Comparison of ENCODE assay signal across 8 mouse cellular contexts in the genomic region with DNA sequence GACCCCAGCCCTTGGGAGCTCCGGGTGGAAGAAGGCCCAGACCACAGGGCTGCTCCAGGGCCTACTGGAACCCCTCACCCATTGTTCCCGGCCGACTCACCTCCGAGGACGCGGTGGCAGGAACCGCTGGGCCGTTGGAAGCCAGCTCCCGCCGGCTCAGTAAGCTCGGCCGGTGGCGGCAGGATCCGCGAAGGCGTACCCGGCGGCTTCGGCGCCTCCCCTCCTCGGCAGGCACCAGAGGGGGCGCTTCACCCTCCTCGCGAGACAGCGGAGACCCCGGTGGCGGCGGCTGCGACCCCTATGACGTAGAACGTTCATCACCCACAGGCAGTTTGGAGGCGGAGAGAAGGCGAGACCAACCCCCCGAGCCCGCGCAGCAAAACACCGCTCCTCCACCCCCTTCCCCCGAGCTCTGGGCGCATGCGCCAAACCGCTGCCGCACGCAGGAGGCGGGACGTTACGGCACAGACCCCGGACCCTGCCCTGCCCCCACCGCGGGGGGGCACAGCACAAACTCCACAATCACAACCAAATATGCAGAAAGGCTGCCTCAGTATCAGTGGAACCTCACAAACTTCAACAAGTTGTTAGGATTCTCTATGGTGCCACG. TPM values are rescaled to one million over a fixed set of nuclear protein-coding genes. Genes with fewer than 3 reads are reported as not detected.
DNase-seq lines count a peak whose midpoint lies in the region; ATAC-seq and TF ChIP-seq lines count a peak whose summit lies in the region.

No protein-coding gene starts in this region.

- H3K27me3 ChIP-seq in forebrain, embryonic 15.5 days, result no peaks in the 10 kb centered on the region
- H3K27me3 ChIP-seq in lung, embryonic 14.5 days (ENCODE audit: insufficient read depth, low read length), result no peaks in the 10 kb centered on the region
- H3K27me3 ChIP-seq in thymus, adult 2 months (ENCODE audit: control insufficient read depth, insufficient read depth, low read length), result no peaks in the 10 kb centered on the region

- no peak; the same call in 1 of the 2 replicates for TF ChIP-seq POLR2A in olfactory bulb, adult 2 months (IDR thresholded peaks at IDR 0.05; ENCODE audit: insufficient read depth, low read depth, low read length)
- TF ChIP-seq POLR2A in thymus, adult 2 months (IDR thresholded peaks at IDR 0.05; ENCODE audit: control insufficient read depth, extremely low read depth, insufficient read depth, low read length, poor library complexity), result 0 out of 2 replicates have a peak, but pooled peaks have one; percentile 15

- ATAC-seq in forebrain, embryonic 15.5 days (replicated peaks), result peak; percentile 84
- peak; percentile 79 for ATAC-seq in lung, embryonic 14.5 days (ENCODE audit: insufficient read depth)

- peak overlapping the region; percentile 74 for H3K4me3 ChIP-seq in forebrain, embryonic 15.5 days
- H3K4me3 ChIP-seq in layer of hippocampus, adult 2 months, result peak overlapping the region; percentile 89
- peak overlapping the region; percentile 67 for H3K4me3 ChIP-seq in lung, embryonic 14.5 days (ENCODE audit: low read depth, low read length)
- H3K4me3 ChIP-seq in olfactory bulb, adult 2 months (ENCODE audit: insufficient read depth, low read depth, low read length), result peak overlapping the region; percentile 75
- peak overlapping the region; percentile 94 for H3K4me3 ChIP-seq in thymus, adult 2 months (ENCODE audit: control insufficient read depth, insufficient read depth, low read length)

- DNase-seq in ES-CJ7 (ENCODE audit: low read depth, low spot score), result peak; percentile 96
- DNase-seq in cerebellum, adult 11 months, result peak; percentile 79
- peak; percentile 90 to 93 for DNase-seq in heart, postnatal 36 days
- peak; percentile 93 to 95 for DNase-seq in layer of hippocampus, adult 2 months (ENCODE audit: low spot score in 2 of 2)
- peak; percentile 96 for DNase-seq in lung, embryonic 14.5 days
- DNase-seq in thymus, adult 2 months, result peak; percentile 94

- intact Hi-C loops in heart, postnatal 36 days (cut with DNase I), result loop anchor here (2.0 kb wide), 1 partner anchor 126 kb away; a partner anchor contains a TSS

- peak; percentile 69 for TF ChIP-seq CTCF in layer of hippocampus, adult 2 months (conservative IDR thresholded peaks at IDR 0.05)
- peak; percentile 34 for TF ChIP-seq CTCF in lung, embryonic 14.5 days (IDR thresholded peaks at IDR 0.05; ENCODE audit: low read depth)
- no peak for TF ChIP-seq CTCF in olfactory bulb, adult 2 months (IDR thresholded peaks at IDR 0.05; ENCODE audit: insufficient read depth, low read depth, low read length)
- TF ChIP-seq CTCF in thymus, adult 2 months (IDR thresholded peaks at IDR 0.05; ENCODE audit: borderline replicate concordance, control insufficient read depth, extremely low read depth, insufficient read depth, low read length, poor library complexity), result no peak

- H3K9me3 ChIP-seq in forebrain, embryonic 15.5 days, result no peaks in the 10 kb centered on the region
- no peaks in the 10 kb centered on the region for H3K9me3 ChIP-seq in lung, embryonic 14.5 days (ENCODE audit: low read depth, low read length)

- WGBS in forebrain, embryonic 15.5 days, result under 1% methylated on average over 50 of the region's 50 CpGs
- under 1% methylated on average over 50 of the region's 50 CpGs for WGBS in lung, embryonic 14.5 days
- under 1% methylated on average over 48 of the region's 50 CpGs for WGBS in olfactory bulb, adult 2 months
- WGBS in thymus, adult 2 months, result under 1% methylated on average over 50 of the region's 50 CpGs

- peak overlapping the region; percentile 77 for H3K9ac ChIP-seq in forebrain, embryonic 15.5 days (replicated peaks)
- H3K9ac ChIP-seq in lung, embryonic 14.5 days, result peak overlapping the region; percentile 83

- H3K27ac ChIP-seq in forebrain, embryonic 15.5 days (replicated peaks), result peak overlapping the region; percentile 98
- H3K27ac ChIP-seq in layer of hippocampus, adult 2 months, result peak overlapping the region; percentile 99
- H3K27ac ChIP-seq in lung, embryonic 14.5 days (ENCODE audit: low read depth), result peak overlapping the region; percentile 97
- H3K27ac ChIP-seq in olfactory bulb, adult 2 months (ENCODE audit: insufficient read depth, low read depth, low read length), result peak overlapping the region; percentile 32; the same call in 1 of the 2 replicates
- H3K27ac ChIP-seq in thymus, adult 2 months (ENCODE audit: control insufficient read depth, insufficient read depth, low read length), result peak overlapping the region; percentile 94

- peaks cover 8% of the 10 kb centered on the region; the same call in 1 of the 2 replicates for H3K36me3 ChIP-seq in forebrain, embryonic 15.5 days
- H3K36me3 ChIP-seq in lung, embryonic 14.5 days (ENCODE audit: insufficient read depth), result peaks cover 43% of the 10 kb centered on the region
- no peaks in the 10 kb centered on the region for H3K36me3 ChIP-seq in thymus, adult 2 months (ENCODE audit: control insufficient read depth, insufficient read depth, low read length)

- H3K4me2 ChIP-seq in forebrain, embryonic 15.5 days (replicated peaks), result peak overlapping the region; percentile 82
- peak overlapping the region; percentile 94 for H3K4me2 ChIP-seq in lung, embryonic 14.5 days

- peaks cover 32% of the 10 kb centered on the region for H3K4me1 ChIP-seq in forebrain, embryonic 15.5 days
- 0 out of 2 replicates have a peak, but pooled peaks cover 4% of the 10 kb centered on the region for H3K4me1 ChIP-seq in lung, embryonic 14.5 days (ENCODE audit: insufficient read depth)
- peaks cover 6% of the 10 kb centered on the region for H3K4me1 ChIP-seq in olfactory bulb, adult 2 months (ENCODE audit: control insufficient read depth, insufficient read depth, low read length)
- peaks cover 8% of the 10 kb centered on the region; the same call in 1 of the 2 replicates for H3K4me1 ChIP-seq in thymus, adult 2 months (replicated peaks; ENCODE audit: control insufficient read depth, insufficient read depth, low read length)

RNA-seq across cellular contexts. Expression of a gene that starts 1.1 kb away (rescaled TPM):
- polyA plus RNA-seq in forebrain, embryonic 15.5 days (2015; fragmentation: Nextera tagmentation; extraction: Ambion mirVana), result 16.9 and 17.9 TPM in 2 replicates
- total RNA-seq in heart, postnatal 36 days (2021), result 10 to 100 TPM; 42.8 to 49.0 TPM
- 10 to 100 TPM; 12.2 to 13.7 TPM for total RNA-seq in layer of hippocampus, adult 2 months (2021)
- 24.0 and 32.4 TPM in 2 replicates for polyA plus RNA-seq in lung, embryonic 14.5 days (2014; fragmentation: Nextera tagmentation; extraction: Ambion mirVana)
- not detected in 2 replicates for polyA plus RNA-seq in olfactory bulb, adult 2 months (2012; ENCODE audit: insufficient read depth, insufficient read length, low replicate concordance, missing spikeins)
- 10.9 and 18.4 TPM in 2 replicates for polyA plus RNA-seq in thymus, adult 2 months (2012; rRNA removed)

RNA-seq across cellular contexts. Expression of a gene that starts 1.3 kb away (rescaled TPM):
- polyA plus RNA-seq in forebrain, embryonic 15.5 days (2015; fragmentation: Nextera tagmentation; extraction: Ambion mirVana), result 40.7 and 41.5 TPM in 2 replicates
- 10 to 100 TPM; 11.2 to 12.7 TPM for total RNA-seq in heart, postnatal 36 days (2021)
- 10 to 100 TPM; 18.0 to 19.9 TPM for total RNA-seq in layer of hippocampus, adult 2 months (2021)
- 49.3 and 50.6 TPM in 2 replicates for polyA plus RNA-seq in lung, embryonic 14.5 days (2014; fragmentation: Nextera tagmentation; extraction: Ambion mirVana)
- polyA plus RNA-seq in olfactory bulb, adult 2 months (2012; ENCODE audit: insufficient read depth, insufficient read length, low replicate concordance, missing spikeins), result not detected in 2 replicates
- 6.1 and 7.4 TPM in 2 replicates for polyA plus RNA-seq in thymus, adult 2 months (2012; rRNA removed)

RNA-seq across cellular contexts. Expression of a gene that starts 10.9 kb away (rescaled TPM):
- polyA plus RNA-seq in forebrain, embryonic 15.5 days (2015; fragmentation: Nextera tagmentation; extraction: Ambion mirVana), result 286 and 305 TPM in 2 replicates
- total RNA-seq in heart, postnatal 36 days (2021), result 100 to 1,000 TPM; 484 to 546 TPM
- total RNA-seq in layer of hippocampus, adult 2 months (2021), result 100 to 1,000 TPM; 164 to 179 TPM
- 284 and 295 TPM in 2 replicates for polyA plus RNA-seq in lung, embryonic 14.5 days (2014; fragmentation: Nextera tagmentation; extraction: Ambion mirVana)
- polyA plus RNA-seq in olfactory bulb, adult 2 months (2012; ENCODE audit: insufficient read depth, insufficient read length, low replicate concordance, missing spikeins), result not detected in 2 replicates
- 102 and 125 TPM in 2 replicates for polyA plus RNA-seq in thymus, adult 2 months (2012; rRNA removed)

RNA-seq across cellular contexts. Expression of a gene that starts 28.7 kb away (rescaled TPM):
- 2.7 and 3.2 TPM in 2 replicates for polyA plus RNA-seq in forebrain, embryonic 15.5 days (2015; fragmentation: Nextera tagmentation; extraction: Ambion mirVana)
- 10 to 100 TPM in 1 of 2 experiments, 1 to 10 TPM in 1; 8.0 to 10.3 TPM for total RNA-seq in heart, postnatal 36 days (2021)
- 1 to 10 TPM; 4.0 to 5.7 TPM for total RNA-seq in layer of hippocampus, adult 2 months (2021)
- polyA plus RNA-seq in lung, embryonic 14.5 days (2014; fragmentation: Nextera tagmentation; extraction: Ambion mirVana), result 7.6 and 9.2 TPM in 2 replicates
- not detected in 2 replicates for polyA plus RNA-seq in olfactory bulb, adult 2 months (2012; ENCODE audit: insufficient read depth, insufficient read length, low replicate concordance, missing spikeins)
- polyA plus RNA-seq in thymus, adult 2 months (2012; rRNA removed), result 22.8 and 24.8 TPM in 2 replicates

Comparison
In these comparisons a context has a peak if more than half of its experiments do, and no peak if none do; other contexts are left out.
1. Peak in every context shown above with its lines: DNase-seq, ATAC-seq, H3K4me3 ChIP-seq and H3K27ac ChIP-seq.
2. H3K27ac ChIP-seq: peak in every context shown above with its lines; median percentile 99 in layer of hippocampus, adult 2 months; 98 in forebrain, embryonic 15.5 days; 97 in lung, embryonic 14.5 days; 94 in thymus, adult 2 months; 32 in olfactory bulb, adult 2 months.
3. CTCF ChIP-seq: peak in layer of hippocampus, adult 2 months (single experiment) and lung, embryonic 14.5 days (single experiment); none in olfactory bulb, adult 2 months (single experiment) and thymus, adult 2 months (single experiment).
4. RNA of a gene that starts 1.1 kb away (polyA plus RNA-seq): 24.0 to 32.4 TPM in lung, embryonic 14.5 days, 10.9 to 18.4 TPM in thymus, adult 2 months and 16.9 to 17.9 TPM in forebrain, embryonic 15.5 days; not detected in olfactory bulb, adult 2 months; every median in the first group is over 10 times any median in the second.
5. RNA of a gene that starts 10.9 kb away (polyA plus RNA-seq): 286 to 305 TPM in forebrain, embryonic 15.5 days, 284 to 295 TPM in lung, embryonic 14.5 days and 102 to 125 TPM in thymus, adult 2 months; not detected in olfactory bulb, adult 2 months; every median in the first group is over 100 times any median in the second.